Mouse (Mus musculus) limb, embryonic 14.5 days (tissue): ENCODE data around the gene Kank1. TPM values are rescaled to one million over a fixed set of nuclear protein-coding genes. Genes with fewer than 3 reads are reported as not detected.

Experiments used
- ATAC-seq: fragments of 200-750 bp; cut with Nextera tagmentation; 2 replicates; pipeline ENCODE4 v1.8.0; 2017; ENCODE audit warnings: low read depth, moderate number of reproducible peaks, moderate TSS enrichment; ENCODE audit not compliant: low FRiP score
- DNase-seq: peaks from one replicate; pipeline ENCODE4 v3.0.0-alpha.2; 2015; ENCODE audit warnings: low spot score
- H3K27ac ChIP-seq: fragments of 300-500 bp; sonication (generic); replicated peaks from 2 replicates; pipeline ENCODE4 v1.5.1; 2014; ENCODE audit warnings: low read depth, mild to moderate bottlenecking, low read length, moderate library complexity, mixed read lengths
- H3K27me3 ChIP-seq: fragments of 300-500 bp; sonication (generic); 2 replicates; pipeline ENCODE4 v1.6.1; 2014; ENCODE audit warnings: low read length, mixed read lengths; ENCODE audit not compliant: control insufficient read depth, insufficient read depth
- H3K36me3 ChIP-seq: fragments of 300-500 bp; sonication (generic); 2 replicates; pipeline ENCODE4 v1.6.1; 2014; ENCODE audit warnings: mild to moderate bottlenecking, low read length, moderate library complexity, mixed read lengths; ENCODE audit not compliant: control insufficient read depth, insufficient read depth
- H3K4me1 ChIP-seq: fragments of 300-500 bp; sonication (generic); 2 replicates; pipeline ENCODE4 v1.6.1; 2014; ENCODE audit warnings: antibody characterized with exemption, low read length, mixed read lengths; ENCODE audit not compliant: control insufficient read depth, insufficient read depth
- H3K4me2 ChIP-seq: fragments of 300-500 bp; sonication (generic); replicated peaks from 2 replicates; pipeline ENCODE4 v1.6.1; 2014; ENCODE audit warnings: low read depth, mild to moderate bottlenecking, low read length, moderate library complexity; ENCODE audit not compliant: severe bottlenecking
- H3K4me3 ChIP-seq: fragments of 300-500 bp; sonication (generic); replicated peaks from 2 replicates; pipeline ENCODE4 v1.5.1; 2014; ENCODE audit warnings: low read length
- H3K9ac ChIP-seq: fragments of 300-500 bp; sonication (generic); 2 replicates; pipeline ENCODE4 v1.6.1; 2014; ENCODE audit warnings: mild to moderate bottlenecking, low read depth, low read length, moderate library complexity; ENCODE audit not compliant: severe bottlenecking
- H3K9me3 ChIP-seq: fragments of 300-500 bp; sonication (generic); 2 replicates; pipeline ENCODE4 v1.6.1; 2016; ENCODE audit warnings: low read length; ENCODE audit not compliant: control insufficient read depth
- POLR2A ChIP-seq: fragments of 200-500 bp; IDR thresholded peaks from 2 replicates; pipeline ENCODE4 v1.8.0; 2012; ENCODE audit warnings: inconsistent platforms, mild to moderate bottlenecking, moderate library complexity, borderline replicate concordance; ENCODE audit not compliant: insufficient read depth, insufficient read length; ENCODE audit errors: extremely low read depth
- WGBS: fragments of 180-500 bp; shearing (Covaris S2); extraction: QIAGEN DNeasy Blood & Tissue Kit; methylation state at CpG from one replicate; pipeline ENCODE4 v1.1.7; 2014; 5-methylcytosine and 5-hydroxymethylcytosine counted together
- polyA plus RNA-seq, 2 experiments: library from polyadenylated mRNA; depleted of rRNA in 1 of 2; stranded (reverse) in 1 of 2; unstranded in 1 of 2; fragments of >200 nt; fragmentation: Nextera tagmentation in 1 of 2; extraction: Ambion mirVana in 1 of 2; gene quantifications; 2 replicates each; pipeline versions ENCODE4 v1.2.1 to v1.2.3; 2012 to 2014

Kank1 gene
- polyA plus RNA-seq, 2 experiments, result 26.0 to 38.2 TPM

GRCm38 (mm10) chr19:25434345-25434744 is 197.6 kb downstream of the Kank1 start:
- H3K36me3 ChIP-seq, result peaks cover 41% of the 10 kb centered on the region

GRCm38 (mm10) chr19:25434795-25435194 is 198.0 kb downstream of the Kank1 start:
- Histone ChIP-seq H3K9me3 (no peaks in the 10 kb centered on the region), H3K27ac (no peak overlapping the region), H3K4me3 (no peak overlapping the region), H3K27me3 (no peaks in the 10 kb centered on the region), H3K9ac (0 out of 2 replicates have a peak overlapping the region, but pooled peaks have one; percentile 21), H3K4me1 (peaks cover 13% of the 10 kb centered on the region; the same call in 1 of the 2 replicates), H3K36me3 (peaks cover 39% of the 10 kb centered on the region), H3K4me2 (no peak overlapping the region)
- no peak for ATAC-seq
- DNase-seq, result no peak
- 37% methylated on average over 6 of the region's 6 CpGs for WGBS
- TF ChIP-seq POLR2A, result no peak

More at GRCm38 (mm10) chr19:25434345-25434744, 197.6 kb downstream of the Kank1 start:
- peaks cover 13% of the 10 kb centered on the region; the same call in 1 of the 2 replicates for H3K4me1 ChIP-seq
- no peaks in the 10 kb centered on the region for H3K27me3 ChIP-seq
- 75% methylated on average over 7 of the region's 7 CpGs for WGBS
- H3K4me2 ChIP-seq, result no peak overlapping the region
- 0 out of 2 replicates have a peak overlapping the region, but pooled peaks have one; percentile 21 for H3K9ac ChIP-seq
- H3K4me3 ChIP-seq, result no peak overlapping the region
- no peak for TF ChIP-seq POLR2A
- DNase-seq (no peak), ATAC-seq (no peak)
- no peaks in the 10 kb centered on the region for H3K9me3 ChIP-seq
- no peak overlapping the region for H3K27ac ChIP-seq

- TF ChIP-seq POLR2A, result no peak
Measured at GRCm38 (mm10) chr19:25435412-25435811, 198.6 kb downstream of the Kank1 start.

GRCm38 (mm10) chr19:25436175-25436574 is 199.4 kb downstream of the Kank1 start:
- H3K4me3 ChIP-seq, result no peak overlapping the region
- no peak for ATAC-seq
- H3K4me1 ChIP-seq, result peaks cover 13% of the 10 kb centered on the region; the same call in 1 of the 2 replicates
- H3K36me3 ChIP-seq, result peaks cover 27% of the 10 kb centered on the region
- H3K9me3 ChIP-seq, result no peaks in the 10 kb centered on the region
- no peak overlapping the region for H3K9ac ChIP-seq
- no peak overlapping the region for H3K4me2 ChIP-seq
- 73% methylated on average over 4 of the region's 4 CpGs for WGBS
- no peak for TF ChIP-seq POLR2A
- no peak for DNase-seq
- H3K27me3 ChIP-seq, result no peaks in the 10 kb centered on the region
- no peak overlapping the region for H3K27ac ChIP-seq

More at GRCm38 (mm10) chr19:25435412-25435811, 198.6 kb downstream of the Kank1 start:
- Histone ChIP-seq H3K4me2 (no peak overlapping the region), H3K4me1 (peaks cover 13% of the 10 kb centered on the region; the same call in 1 of the 2 replicates), H3K4me3 (no peak overlapping the region), H3K9ac (no peak overlapping the region), H3K36me3 (peaks cover 35% of the 10 kb centered on the region), H3K27me3 (no peaks in the 10 kb centered on the region), H3K9me3 (no peaks in the 10 kb centered on the region), H3K27ac (no peak overlapping the region)
- DNase-seq (no peak), ATAC-seq (no peak)
- 77% methylated on average over 5 of the region's 5 CpGs for WGBS

- no peak for ATAC-seq
- TF ChIP-seq POLR2A, result no peak
- Histone ChIP-seq H3K9ac (no peak overlapping the region), H3K4me2 (no peak overlapping the region), H3K4me3 (no peak overlapping the region), H3K27me3 (no peaks in the 10 kb centered on the region), H3K9me3 (no peaks in the 10 kb centered on the region), H3K36me3 (peaks cover 19% of the 10 kb centered on the region), H3K4me1 (peaks cover 13% of the 10 kb centered on the region; the same call in 1 of the 2 replicates), H3K27ac (no peak overlapping the region)
- DNase-seq, result peak; percentile 49
- 67% methylated on average over 20 of the region's 20 CpGs for WGBS
Measured at GRCm38 (mm10) chr19:25436789-25437650, 200.2 kb downstream of the Kank1 start.
